Mouse (Mus musculus) yolk sac, embryonic 10.5 days (tissue): ENCODE results near the gene Megf11.
A peak's percentile ranks its signal among the peaks of the same experiment; 100 is the strongest.

Source experiments
- DNase-seq: peaks from one replicate; pipeline ENCODE4 v3.0.0-alpha.2; 2017; ENCODE audit warnings: low spot score

Megf11 gene

GRCm38 (mm10) chr9:64393914-64394596 is 8.6 kb downstream of the Megf11 start:
- peak; percentile 72 for DNase-seq

DNA sequence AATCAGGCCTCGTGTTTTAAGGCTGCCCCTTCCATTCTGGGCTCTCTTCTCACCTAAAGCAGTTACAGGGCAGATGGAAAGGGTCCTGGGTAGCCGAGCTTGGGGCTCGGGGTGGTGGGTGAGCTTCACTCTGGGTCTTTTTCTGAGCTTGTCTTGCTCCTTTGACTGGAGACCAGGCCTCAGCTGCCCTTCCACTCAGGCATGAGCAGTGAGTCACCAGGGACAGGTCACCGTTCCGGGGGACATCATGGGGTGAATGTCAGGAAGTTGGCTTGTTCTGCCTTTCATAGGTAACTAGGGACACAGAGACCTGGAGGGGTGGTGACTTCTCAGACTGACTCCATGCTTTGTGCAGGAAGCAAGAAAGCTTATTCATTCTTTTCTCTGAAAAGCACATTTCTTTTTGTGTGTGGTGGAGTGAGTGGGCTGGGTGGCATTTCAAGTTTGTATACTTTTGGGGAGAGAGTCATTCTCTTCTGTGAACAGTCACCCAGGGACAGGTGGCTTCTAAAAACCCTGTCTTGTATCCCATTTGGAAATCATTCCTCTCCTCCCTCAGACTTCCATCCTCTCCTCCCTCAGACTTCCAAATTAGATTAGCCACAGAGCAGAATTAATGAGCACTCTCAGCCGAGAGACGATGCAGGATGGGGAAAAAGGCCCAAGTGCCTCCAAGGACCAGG is 10.0 kb downstream of the Megf11 start:
- no peak for DNase-seq

GRCm38 (mm10) chr9:64397108-64397507 is 11.7 kb downstream of the Megf11 start:
- DNase-seq: no peak

GRCm38 (mm10) chr9:64399121-64399520 is 13.7 kb downstream of the Megf11 start:
- no peak for DNase-seq

DNA sequence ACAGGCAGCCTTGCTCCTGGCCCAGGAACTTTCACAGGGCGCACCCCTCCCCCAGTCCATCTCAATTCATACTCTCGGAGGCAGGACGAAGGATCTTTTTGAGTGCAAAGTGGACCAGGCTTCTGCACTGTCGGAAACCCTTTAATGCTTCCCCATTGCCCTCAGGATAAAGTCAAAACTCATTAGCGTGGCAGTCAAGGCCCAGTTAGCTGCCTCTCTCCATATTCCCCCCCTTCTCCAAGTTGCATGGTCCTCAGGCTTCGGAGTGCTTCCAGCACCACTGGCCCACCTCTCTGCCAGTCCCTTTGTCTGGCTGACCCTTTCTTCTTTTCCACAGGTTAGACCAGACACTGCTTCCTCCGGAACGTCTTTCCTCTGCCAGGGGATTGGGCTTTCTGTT is 16.7 kb downstream of the Megf11 start:
- no peak for DNase-seq

DNA sequence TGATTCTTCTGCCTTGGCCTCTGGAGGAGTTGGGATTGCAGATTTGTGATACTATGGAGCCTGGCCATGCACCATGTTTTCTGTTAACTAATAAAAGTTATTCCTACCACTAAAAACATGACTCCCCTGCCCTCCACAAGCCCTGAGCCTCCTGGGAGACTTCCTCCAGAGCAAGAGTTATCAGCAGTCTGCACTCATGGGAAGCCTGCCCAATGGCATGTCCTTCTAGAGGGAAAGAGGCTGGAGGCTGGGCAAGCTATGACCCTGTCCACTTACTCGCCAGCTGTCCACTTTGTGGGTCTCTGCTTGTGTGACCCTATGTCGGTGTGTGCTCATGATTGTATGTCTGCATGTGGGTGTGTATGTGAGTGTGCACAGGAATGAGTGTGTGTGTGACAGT is 21.4 kb downstream of the Megf11 start:
- no peak for DNase-seq

DNA sequence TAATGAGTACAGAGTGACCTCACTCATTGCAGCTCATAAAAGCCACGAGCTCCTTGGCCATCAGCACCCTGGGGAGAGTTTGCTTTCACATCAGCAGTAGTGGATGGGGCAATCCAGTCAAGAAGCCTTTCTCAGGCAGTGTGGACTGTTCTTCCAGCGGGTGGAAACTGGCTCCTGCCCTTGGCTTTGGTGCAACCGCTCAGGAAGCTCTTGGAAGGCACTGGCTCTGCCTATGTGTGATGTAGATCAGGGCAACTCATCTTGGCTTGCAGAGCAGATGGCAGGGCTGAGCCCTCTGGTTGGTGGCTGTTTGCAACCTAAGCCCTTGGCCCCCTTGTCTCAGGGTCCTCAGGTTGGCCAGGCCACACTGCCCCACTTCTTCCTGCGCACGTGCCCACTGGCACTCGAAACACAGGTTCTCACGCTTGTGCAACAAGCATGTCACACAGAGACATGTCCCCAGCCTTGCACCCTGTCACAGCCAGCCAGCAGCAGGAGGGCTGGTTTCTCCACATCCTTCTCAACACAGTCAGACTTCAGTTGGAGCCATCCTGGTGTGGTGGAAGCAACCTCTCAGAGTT is 22.1 kb downstream of the Megf11 start:
- no peak for DNase-seq

- DNase-seq: no peak
Observed at GRCm38 (mm10) chr9:64408821-64409220, 23.4 kb downstream of the Megf11 start.

GRCm38 (mm10) chr9:64420471-64420870 is 35.0 kb downstream of the Megf11 start:
- DNase-seq: no peak

DNA sequence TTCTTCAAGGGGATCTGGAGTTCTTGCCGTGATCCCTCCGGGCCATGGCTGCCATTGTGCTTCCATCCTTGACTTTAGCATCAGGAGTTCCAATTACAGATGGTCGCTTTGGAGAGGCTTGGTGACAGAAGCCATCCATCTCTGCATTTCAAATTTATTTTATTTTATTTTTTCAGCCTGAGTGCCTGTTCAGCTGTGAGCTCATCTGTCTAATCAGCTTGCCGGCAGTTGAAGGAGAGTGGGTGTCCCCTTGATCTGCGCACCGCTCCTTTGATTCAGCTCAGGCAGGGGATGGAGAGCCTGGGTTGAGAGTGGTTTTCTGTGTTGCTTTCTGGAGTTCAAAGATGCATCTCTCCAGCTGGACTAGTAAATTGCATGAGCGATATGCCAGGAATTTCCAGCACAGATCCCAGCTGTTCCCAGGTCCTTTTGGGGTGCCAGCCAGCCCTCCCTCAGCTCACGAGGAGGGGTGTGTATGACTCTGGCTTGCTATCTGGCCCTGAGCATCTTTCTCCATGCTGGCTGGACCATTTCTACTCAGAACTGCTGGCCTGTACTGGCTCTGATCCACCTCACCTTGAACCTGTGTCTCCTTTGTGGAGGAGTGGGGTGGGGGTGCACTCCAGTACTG is 36.7 kb downstream of the Megf11 start:
- no peak for DNase-seq

DNA sequence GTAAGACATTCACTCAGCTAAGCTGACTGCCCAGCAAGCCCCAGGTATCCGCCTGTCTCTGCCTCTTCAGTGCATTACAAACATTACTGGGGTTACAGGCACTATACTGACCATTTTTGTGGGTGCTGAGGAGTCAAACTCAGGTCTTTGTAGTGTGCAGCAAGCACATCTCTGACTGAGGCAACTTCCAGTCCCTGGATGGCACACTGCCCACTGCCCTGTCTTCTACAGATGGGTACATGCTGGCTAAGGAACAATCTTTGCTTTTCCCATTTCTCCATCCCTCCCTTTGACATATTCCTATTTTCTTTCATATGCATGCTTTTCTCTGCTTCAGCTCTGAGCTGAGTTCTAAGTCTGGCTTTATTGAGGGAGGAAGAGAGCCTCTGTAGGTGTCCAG is 38.5 kb downstream of the Megf11 start:
- no peak for DNase-seq

DNA sequence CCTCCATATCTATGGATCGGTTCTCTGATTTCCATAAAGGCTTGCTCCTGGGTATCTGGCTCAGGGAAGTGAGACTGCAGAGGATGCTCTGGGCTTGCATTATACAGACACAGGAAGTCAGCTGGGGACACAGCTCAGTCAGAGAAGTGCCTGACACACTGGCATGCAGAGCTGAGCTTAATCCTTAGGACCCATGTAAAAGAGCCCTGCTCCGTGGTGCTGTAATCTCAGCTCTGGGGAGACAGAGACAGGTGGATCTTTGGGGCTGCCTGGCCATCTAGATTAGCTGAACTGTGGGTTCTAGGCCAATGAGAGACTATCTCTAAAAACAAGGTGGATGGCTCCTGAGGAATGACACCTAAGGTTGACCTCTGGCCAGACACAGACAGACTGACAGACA is 50.7 kb downstream of the Megf11 start:
- no peak for DNase-seq

DNA sequence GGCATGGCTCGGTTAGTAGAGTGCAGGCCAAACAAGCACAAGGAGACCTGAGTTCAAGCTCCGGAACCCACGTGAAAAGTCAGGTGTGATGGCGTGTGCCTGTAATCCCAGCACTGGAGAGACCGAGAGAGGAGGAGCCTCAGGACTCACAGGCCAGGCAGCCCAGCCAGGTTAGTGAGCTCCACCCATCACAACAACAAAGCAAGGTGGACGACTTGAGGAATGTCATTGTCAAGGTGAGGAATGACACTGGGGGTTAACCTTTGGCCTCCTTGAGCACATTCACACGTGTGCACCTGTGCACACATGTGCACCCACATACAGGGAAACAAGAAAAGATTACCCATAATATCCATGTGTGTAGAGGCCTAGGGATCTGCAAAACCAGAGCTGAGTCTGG is 54.7 kb downstream of the Megf11 start:
- DNase-seq: no peak

DNA sequence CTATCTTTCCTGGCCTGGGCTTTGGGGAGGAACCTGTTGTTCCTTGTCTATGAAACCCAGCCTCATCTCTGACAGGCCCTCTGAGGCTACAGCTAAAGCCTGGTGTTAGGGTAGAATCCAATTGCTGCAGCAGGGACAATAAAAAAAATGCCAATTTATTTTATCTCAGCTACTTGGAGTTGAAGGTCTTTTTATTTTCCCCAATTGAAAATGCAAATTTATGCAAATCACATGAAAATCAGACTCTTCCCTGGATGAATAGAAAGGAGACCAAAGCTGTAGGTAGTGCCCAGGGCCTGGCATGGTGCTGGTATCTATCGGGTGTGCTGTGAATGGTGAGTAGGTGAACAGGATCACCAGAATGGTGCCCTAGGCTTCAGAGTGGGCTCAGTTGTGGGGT is 60.6 kb downstream of the Megf11 start:
- no peak for DNase-seq

DNA sequence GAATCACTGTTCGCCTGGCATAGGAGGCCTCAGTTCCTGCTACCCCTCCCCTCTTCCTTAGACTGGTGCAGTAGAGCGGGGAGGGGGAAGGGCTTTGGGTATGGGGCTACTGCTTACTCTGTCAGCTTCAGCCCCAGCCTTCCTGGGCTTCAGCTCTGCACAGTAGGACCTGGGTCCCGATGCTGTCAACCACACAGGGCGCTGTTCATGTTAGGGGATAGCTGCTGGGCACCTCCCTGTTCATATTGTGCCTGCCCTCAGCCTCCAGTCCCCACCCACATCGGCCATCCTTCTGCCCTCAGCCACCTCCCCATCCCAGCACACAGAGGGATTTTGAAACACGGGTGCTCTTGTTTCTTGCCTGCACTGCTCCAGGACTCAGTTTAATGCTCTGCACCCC is 61.6 kb downstream of the Megf11 start:
- DNase-seq: peak; percentile 23

DNA sequence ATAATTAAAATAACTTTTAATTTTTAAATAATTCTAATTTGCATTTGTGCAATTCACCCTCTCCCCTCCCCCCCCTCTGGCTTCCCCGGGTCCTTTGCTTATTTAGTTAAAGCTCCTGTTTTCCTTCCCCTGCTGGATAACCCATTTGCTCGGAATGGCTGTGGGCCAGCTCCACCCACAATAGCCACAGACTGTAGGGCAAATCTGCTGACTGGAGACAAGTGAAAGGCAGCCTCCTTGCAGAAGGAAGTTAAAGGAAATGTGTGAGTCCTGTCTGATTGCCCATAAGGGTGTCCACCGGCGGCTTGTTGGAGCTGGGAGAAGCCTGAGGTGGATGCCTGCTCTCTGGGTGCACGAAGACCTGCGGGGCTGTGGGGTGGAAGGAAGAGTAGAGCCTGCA is 62.1 kb downstream of the Megf11 start:
- peak; percentile 61 for DNase-seq

- no peak for DNase-seq
Observed at GRCm38 (mm10) chr9:64452769-64453168, 67.3 kb downstream of the Megf11 start.

- no peak for DNase-seq
Observed at GRCm38 (mm10) chr9:64454196-64454595, 68.8 kb downstream of the Megf11 start.

DNA sequence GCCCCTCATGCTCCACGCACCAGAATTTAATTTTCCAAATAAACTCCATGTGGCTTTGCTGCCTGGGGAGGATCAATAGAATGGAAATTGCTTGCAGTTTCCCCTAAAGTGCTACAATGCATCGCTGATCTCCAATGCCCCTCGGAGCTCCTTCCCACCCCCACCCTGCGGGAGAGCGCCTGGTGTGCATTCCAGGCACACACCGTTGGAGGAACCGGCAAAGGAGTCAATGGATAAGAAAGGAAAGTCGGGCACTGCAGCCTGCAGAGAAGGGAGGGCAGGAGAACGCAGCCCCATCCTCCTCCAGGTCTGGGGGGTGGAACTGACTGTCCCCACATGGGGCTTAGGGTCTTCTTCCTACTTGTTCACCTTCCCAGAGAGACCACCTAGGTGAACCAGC is 70.5 kb downstream of the Megf11 start:
- no peak for DNase-seq

- DNase-seq: no peak
Observed at GRCm38 (mm10) chr9:64457596-64457995, 72.2 kb downstream of the Megf11 start.

GRCm38 (mm10) chr9:64461568-64462308 is 76.3 kb downstream of the Megf11 start:
- DNase-seq: no peak

DNA sequence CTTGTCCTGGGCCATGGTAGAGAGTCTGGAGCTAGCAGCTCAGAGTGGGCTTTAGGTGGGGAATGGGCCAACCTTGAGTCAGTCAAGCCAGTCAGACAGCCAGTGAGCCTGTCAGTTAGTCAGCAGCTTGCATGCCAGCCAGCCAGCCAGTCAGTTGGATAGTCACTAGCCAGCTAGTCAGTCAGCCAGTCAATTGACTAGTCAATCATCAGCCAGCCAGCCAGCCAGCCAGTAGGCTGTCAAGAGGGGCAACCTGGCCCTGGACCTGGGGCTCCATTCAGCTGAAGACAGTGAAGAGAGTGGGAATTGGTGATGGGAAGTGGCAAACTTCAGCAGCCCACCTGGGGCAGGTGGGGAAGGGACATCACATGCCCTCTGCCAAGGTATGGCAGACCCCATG is 77.4 kb downstream of the Megf11 start:
- no peak for DNase-seq
